Mouse (Mus musculus) hindbrain, embryonic 15.5 days (tissue): ENCODE results near the gene Eif2b2. TPM values are rescaled to one million over a fixed set of nuclear protein-coding genes. Genes with fewer than 3 reads are reported as not detected.

ENCODE experiments used
- ATAC-seq: fragments of 200-750 bp; cut with Nextera tagmentation; 2 replicates; pipeline ENCODE4 v1.8.0; 2017; ENCODE audit warnings: low read depth, moderate number of reproducible peaks, moderate TSS enrichment; ENCODE audit not compliant: low FRiP score
- H3K27ac ChIP-seq: fragments of 300-500 bp; sonication (generic); replicated peaks from 2 replicates; pipeline ENCODE4 v1.5.1; 2015; ENCODE audit warnings: mild to moderate bottlenecking, inconsistent platforms
- H3K27me3 ChIP-seq: fragments of 300-500 bp; sonication (generic); 2 replicates; pipeline ENCODE4 v1.6.1; 2015; ENCODE audit warnings: control low read depth, inconsistent platforms
- H3K36me3 ChIP-seq: fragments of 300-500 bp; sonication (generic); 2 replicates; pipeline ENCODE4 v1.6.1; 2015; ENCODE audit warnings: control low read depth, inconsistent platforms
- H3K4me1 ChIP-seq: fragments of 300-500 bp; sonication (generic); replicated peaks from 2 replicates; pipeline ENCODE4 v1.6.1; 2015; ENCODE audit warnings: control low read depth, inconsistent platforms
- H3K4me2 ChIP-seq: fragments of 300-500 bp; sonication (generic); 2 replicates; pipeline ENCODE4 v1.6.1; 2015; ENCODE audit warnings: moderate library complexity, mild to moderate bottlenecking, inconsistent platforms
- H3K4me3 ChIP-seq: fragments of 300-500 bp; sonication (generic); 2 replicates; pipeline ENCODE4 v1.5.1; 2015; ENCODE audit warnings: mild to moderate bottlenecking, inconsistent platforms
- H3K9ac ChIP-seq: fragments of 300-500 bp; sonication (generic); 2 replicates; pipeline ENCODE4 v1.6.1; 2015; ENCODE audit warnings: inconsistent platforms
- H3K9me3 ChIP-seq: fragments of 300-500 bp; sonication (generic); 2 replicates; pipeline ENCODE4 v1.6.1; 2016; ENCODE audit warnings: control low read depth, inconsistent platforms
- WGBS: fragments of 180-500 bp; shearing (Covaris S2); methylation state at CpG from one replicate; pipeline ENCODE4 v1.1.7; 2015; 5-methylcytosine and 5-hydroxymethylcytosine counted together
- polyA plus RNA-seq: library from polyadenylated mRNA; unstranded; fragments of >200 nt; fragmentation: Nextera tagmentation; extraction: Ambion mirVana; gene quantifications from 2 replicates; pipeline ENCODE4 v1.2.1, GENCODE M21; 2015

Eif2b2 gene
- polyA plus RNA-seq, 1 experiment from 2014 or later = 75.1 TPM

GRCm38 (mm10) chr12:85181475-85182344 is 37.6 kb upstream of the Eif2b2 start:
- Histone ChIP-seq H3K9ac (no peak overlapping the region), H3K4me1 (peaks cover 23% of the 10 kb centered on the region), H3K4me3 (no peak overlapping the region), H3K27ac (no peak overlapping the region), H3K9me3 (no peaks in the 10 kb centered on the region), H3K36me3 (no peaks in the 10 kb centered on the region), H3K27me3 (peaks cover 15% of the 10 kb centered on the region; the same call in 1 of the 2 replicates), H3K4me2 (peak overlapping the region; percentile 16; the same call in 1 of the 2 replicates)
- 0 out of 2 replicates have a peak, but pooled peaks have one; percentile 38 for ATAC-seq
- WGBS = 16% methylated on average over 17 of the region's 17 CpGs

GRCm38 (mm10) chr12:85182345-85182643 is 37.0 kb upstream of the Eif2b2 start:
- WGBS = 1% methylated on average over 8 of the region's 8 CpGs
- no peak overlapping the region for H3K27ac ChIP-seq
- ATAC-seq = 0 out of 2 replicates have a peak, but pooled peaks have one; percentile 42
- H3K9ac ChIP-seq = no peak overlapping the region
- H3K9me3 ChIP-seq = no peaks in the 10 kb centered on the region
- H3K36me3 ChIP-seq = no peaks in the 10 kb centered on the region
- H3K4me3 ChIP-seq = no peak overlapping the region
- H3K27me3 ChIP-seq = peaks cover 11% of the 10 kb centered on the region; the same call in 1 of the 2 replicates
- peaks cover 17% of the 10 kb centered on the region for H3K4me1 ChIP-seq
- H3K4me2 ChIP-seq = peak overlapping the region; percentile 16; the same call in 1 of the 2 replicates

GRCm38 (mm10) chr12:85182898-85183297 is 36.4 kb upstream of the Eif2b2 start:
- Histone ChIP-seq H3K27ac (no peak overlapping the region), H3K4me3 (no peak overlapping the region), H3K4me1 (peaks cover 14% of the 10 kb centered on the region), H3K9me3 (no peaks in the 10 kb centered on the region), H3K27me3 (peaks cover 11% of the 10 kb centered on the region; the same call in 1 of the 2 replicates), H3K4me2 (no peak overlapping the region), H3K9ac (no peak overlapping the region), H3K36me3 (no peaks in the 10 kb centered on the region)
- no peak for ATAC-seq
- WGBS = 52% methylated on average over 5 of the region's 5 CpGs

GRCm38 (mm10) chr12:85184118-85184517 is 35.2 kb upstream of the Eif2b2 start:
- 76% methylated on average over 5 of the region's 5 CpGs for WGBS

GRCm38 (mm10) chr12:85185810-85186209 is 33.5 kb upstream of the Eif2b2 start:
- H3K9me3 ChIP-seq = no peaks in the 10 kb centered on the region
- WGBS = 73% methylated on average over 8 of the region's 8 CpGs
- H3K4me1 ChIP-seq = peaks cover 14% of the 10 kb centered on the region
- H3K36me3 ChIP-seq = no peaks in the 10 kb centered on the region
- no peak overlapping the region for H3K9ac ChIP-seq
- H3K27ac ChIP-seq = no peak overlapping the region
- H3K27me3 ChIP-seq = peaks cover 3% of the 10 kb centered on the region; the same call in 1 of the 2 replicates
- no peak for ATAC-seq
- no peak overlapping the region for H3K4me3 ChIP-seq
- no peak overlapping the region for H3K4me2 ChIP-seq

More at GRCm38 (mm10) chr12:85184118-85184517, 35.2 kb upstream of the Eif2b2 start:
- Histone ChIP-seq H3K4me2 (no peak overlapping the region), H3K4me3 (no peak overlapping the region), H3K27ac (no peak overlapping the region), H3K9me3 (no peaks in the 10 kb centered on the region), H3K36me3 (no peaks in the 10 kb centered on the region), H3K4me1 (peaks cover 14% of the 10 kb centered on the region), H3K27me3 (peaks cover 6% of the 10 kb centered on the region; the same call in 1 of the 2 replicates), H3K9ac (no peak overlapping the region)
- ATAC-seq = no peak

- H3K36me3 ChIP-seq = no peaks in the 10 kb centered on the region
- H3K4me3 ChIP-seq = no peak overlapping the region
- H3K27me3 ChIP-seq = peaks cover 3% of the 10 kb centered on the region; the same call in 1 of the 2 replicates
- H3K4me1 ChIP-seq = peaks cover 13% of the 10 kb centered on the region
- H3K27ac ChIP-seq = no peak overlapping the region
- H3K9me3 ChIP-seq = no peaks in the 10 kb centered on the region
- no peak for ATAC-seq
- H3K9ac ChIP-seq = no peak overlapping the region
- no peak overlapping the region for H3K4me2 ChIP-seq
- WGBS = 74% methylated on average over 7 of the region's 7 CpGs
Observed at GRCm38 (mm10) chr12:85186361-85186760, 32.9 kb upstream of the Eif2b2 start.

- ATAC-seq = no peak
- Histone ChIP-seq H3K27ac (no peak overlapping the region), H3K9ac (no peak overlapping the region), H3K4me3 (no peak overlapping the region), H3K4me2 (no peak overlapping the region), H3K27me3 (no peaks in the 10 kb centered on the region), H3K4me1 (peaks cover 25% of the 10 kb centered on the region), H3K36me3 (no peaks in the 10 kb centered on the region), H3K9me3 (no peaks in the 10 kb centered on the region)
- 75% methylated on average over 7 of the region's 7 CpGs for WGBS
Observed at GRCm38 (mm10) chr12:85190290-85190689, 29.0 kb upstream of the Eif2b2 start.

- 31% methylated on average over 19 of the region's 19 CpGs for WGBS
- no peak overlapping the region for H3K4me3 ChIP-seq
- 0 out of 2 replicates have a peak overlapping the region, but pooled peaks have one; percentile 5 for H3K4me2 ChIP-seq
- H3K4me1 ChIP-seq = peaks cover 31% of the 10 kb centered on the region
- H3K36me3 ChIP-seq = no peaks in the 10 kb centered on the region
- H3K27me3 ChIP-seq = no peaks in the 10 kb centered on the region
- H3K9ac ChIP-seq = no peak overlapping the region
- no peak for ATAC-seq
- H3K9me3 ChIP-seq = no peaks in the 10 kb centered on the region
- no peak overlapping the region for H3K27ac ChIP-seq
Observed at GRCm38 (mm10) chr12:85192461-85193108, 26.7 kb upstream of the Eif2b2 start.

- Histone ChIP-seq H3K4me1 (peaks cover 31% of the 10 kb centered on the region), H3K9me3 (no peaks in the 10 kb centered on the region), H3K4me2 (no peak overlapping the region), H3K36me3 (no peaks in the 10 kb centered on the region), H3K9ac (no peak overlapping the region), H3K4me3 (no peak overlapping the region), H3K27me3 (no peaks in the 10 kb centered on the region), H3K27ac (no peak overlapping the region)
- ATAC-seq = no peak
- 81% methylated on average over 10 of the region's 10 CpGs for WGBS
Observed at GRCm38 (mm10) chr12:85193146-85193545, 26.1 kb upstream of the Eif2b2 start.

GRCm38 (mm10) chr12:85193923-85194622 is 25.2 kb upstream of the Eif2b2 start:
- 84% methylated on average over 11 of the region's 11 CpGs for WGBS
- Histone ChIP-seq H3K4me3 (no peak overlapping the region), H3K36me3 (no peaks in the 10 kb centered on the region), H3K9ac (no peak overlapping the region), H3K9me3 (no peaks in the 10 kb centered on the region), H3K27ac (peak overlapping the region; percentile 31), H3K4me1 (peaks cover 31% of the 10 kb centered on the region), H3K27me3 (no peaks in the 10 kb centered on the region), H3K4me2 (no peak overlapping the region)
- ATAC-seq = no peak; the same call in none of the 2 replicates

GRCm38 (mm10) chr12:85194623-85195018 is 24.7 kb upstream of the Eif2b2 start:
- Histone ChIP-seq H3K4me2 (no peak overlapping the region), H3K4me3 (no peak overlapping the region), H3K27me3 (no peaks in the 10 kb centered on the region), H3K9me3 (no peaks in the 10 kb centered on the region), H3K4me1 (peaks cover 31% of the 10 kb centered on the region), H3K27ac (peak overlapping the region; percentile 31), H3K9ac (no peak overlapping the region), H3K36me3 (no peaks in the 10 kb centered on the region)
- WGBS = 34% methylated on average over 4 of the region's 4 CpGs
- ATAC-seq = peak; percentile 77
